Mouse (Mus musculus) CH12.LX (cell line): ENCODE results near the gene Grin2a. TPM values are rescaled to one million over a fixed set of nuclear protein-coding genes. Genes with fewer than 3 reads are reported as not detected.

ENCODE experiments used
- DNase-seq: peaks from one replicate; pipeline ENCODE4 v3.0.0-alpha.2; 2013; ENCODE audit errors: extremely low read depth
- H3K27ac ChIP-seq: 2 replicates; pipeline ENCODE4 v1.5.1; 2012; ENCODE audit warnings: low read depth, mild to moderate bottlenecking, control low read depth, moderate library complexity; ENCODE audit not compliant: insufficient read depth
- H3K27me3 ChIP-seq: replicated peaks from 2 replicates; pipeline ENCODE3; 2012; ENCODE audit warnings: inconsistent platforms
- H3K36me3 ChIP-seq, 2 experiments: replicated peaks in 1 of 2; 2 replicates each; pipeline versions ENCODE3 to v1.6.1; 2012; ENCODE audit warnings: inconsistent platforms in 1 of 2, low read length in 1 of 2, mild to moderate bottlenecking in 1 of 2, mixed read lengths in 1 of 2, moderate library complexity in 1 of 2; ENCODE audit not compliant: control insufficient read depth in 1 of 2, insufficient read depth in 1 of 2
- H3K4me1 ChIP-seq, 2 experiments: 2 replicates each; pipeline ENCODE4 v1.6.1; 2012; ENCODE audit warnings: inconsistent platforms in 1 of 2, moderate library complexity in 1 of 2; ENCODE audit not compliant: insufficient read depth in 2 of 2, control insufficient read depth in 1 of 2
- H3K4me2 ChIP-seq: 2 replicates; pipeline ENCODE4 v1.6.1; 2012; ENCODE audit warnings: low read depth, mild to moderate bottlenecking, control low read depth; ENCODE audit not compliant: poor library complexity, insufficient read depth, severe bottlenecking
- H3K4me3 ChIP-seq, 3 experiments: fragments of 150-350 bp in 1 of 3; sonication (generic) in 1 of 3; replicated peaks in 1 of 3; 2 replicates each; pipeline versions ENCODE3 to v1.5.1; 2011 to 2012; ENCODE audit warnings: low read depth in 2 of 3, low read length in 2 of 3, mild to moderate bottlenecking in 2 of 3, moderate library complexity in 2 of 3, control low read depth in 1 of 3, improper control_type of control experiment in 1 of 3, inconsistent platforms in 1 of 3, mixed read lengths in 1 of 3; ENCODE audit not compliant: poor library complexity in 1 of 3
- H3K79me2 ChIP-seq: replicated peaks from 2 replicates; pipeline ENCODE4 v1.6.1; 2012; ENCODE audit warnings: mild to moderate bottlenecking, moderate library complexity; ENCODE audit not compliant: control insufficient read depth, poor library complexity, insufficient read depth, severe bottlenecking; ENCODE audit errors: extremely low read depth
- H3K9ac ChIP-seq: 2 replicates; pipeline ENCODE4 v1.6.1; 2012; ENCODE audit warnings: low read depth, mild to moderate bottlenecking, control low read depth, moderate library complexity; ENCODE audit not compliant: insufficient read depth
- H3K9me3 ChIP-seq: replicated peaks from 2 replicates; pipeline ENCODE3; 2012; ENCODE audit warnings: low read length, inconsistent platforms, mixed read lengths
- CHD2 ChIP-seq: IDR thresholded peaks from 2 replicates; pipeline ENCODE4 v1.6.1; 2011; ENCODE audit warnings: low read length, improper control_type of control experiment
- CTCF ChIP-seq, 2 experiments: IDR thresholded peaks in 1 of 2; conservative IDR thresholded peaks in 1 of 2; 2 replicates each; pipeline ENCODE4 v1.5.1; 2011 to 2012; ENCODE audit warnings: low read depth in 2 of 2, low read length in 2 of 2, improper control_type of control experiment in 1 of 2, inconsistent platforms in 1 of 2, mild to moderate bottlenecking in 1 of 2, moderate library complexity in 1 of 2
- ELF1 ChIP-seq: IDR thresholded peaks from 2 replicates; pipeline ENCODE4 v1.6.1; 2014; ENCODE audit warnings: low read depth, mild to moderate bottlenecking, inconsistent platforms, low read length, improper control_type of control experiment
- JUN ChIP-seq: IDR thresholded peaks from 2 replicates; pipeline ENCODE4 v1.6.1; 2011; ENCODE audit warnings: low read depth, mild to moderate bottlenecking, low read length, improper control_type of control experiment, moderate library complexity; ENCODE audit not compliant: insufficient read depth
- KAT2A ChIP-seq: IDR thresholded peaks from 2 replicates; pipeline ENCODE4 v1.6.1; 2012; ENCODE audit warnings: low read length, improper control_type of control experiment, inconsistent platforms; ENCODE audit not compliant: insufficient replicate concordance
- MAZ ChIP-seq: IDR thresholded peaks from 2 replicates; pipeline ENCODE4 v1.6.1; 2012; ENCODE audit warnings: low read depth, mild to moderate bottlenecking, inconsistent platforms, low read length, improper control_type of control experiment, moderate library complexity
- MYC ChIP-seq: IDR thresholded peaks from 2 replicates; pipeline ENCODE4 v1.6.1; 2011; ENCODE audit warnings: low read depth, mild to moderate bottlenecking, improper control_type of control experiment, low read length
- POLR2AphosphoS2 ChIP-seq: IDR thresholded peaks from 2 replicates; pipeline ENCODE4 v1.6.1; 2011; ENCODE audit warnings: low read depth, low read length, improper control_type of control experiment
- RAD21 ChIP-seq: IDR thresholded peaks from 2 replicates; pipeline ENCODE4 v1.6.1; 2011; ENCODE audit warnings: low read depth, mild to moderate bottlenecking, low read length, improper control_type of control experiment, moderate library complexity
- RCOR1 ChIP-seq: conservative IDR thresholded peaks from 2 replicates; pipeline ENCODE4 v1.6.1; 2012; ENCODE audit warnings: low read depth, mild to moderate bottlenecking, inconsistent platforms, low read length, improper control_type of control experiment
- SMC3 ChIP-seq: IDR thresholded peaks from 2 replicates; pipeline ENCODE4 v1.6.1; 2011; ENCODE audit warnings: low read depth, low read length, improper control_type of control experiment
- TBP ChIP-seq: conservative IDR thresholded peaks from 2 replicates; pipeline ENCODE4 v1.6.1; 2011; ENCODE audit warnings: low read depth, low read length, improper control_type of control experiment
- TCF12 ChIP-seq: IDR thresholded peaks from 2 replicates; pipeline ENCODE4 v1.6.1; 2014; ENCODE audit warnings: low read depth, mild to moderate bottlenecking, inconsistent platforms, low read length, improper control_type of control experiment
- USF1 ChIP-seq: IDR thresholded peaks from 2 replicates; pipeline ENCODE4 v1.6.1; 2014; ENCODE audit warnings: low read depth, mild to moderate bottlenecking, inconsistent platforms, low read length, improper control_type of control experiment
- ZKSCAN1 ChIP-seq: IDR thresholded peaks from 2 replicates; pipeline ENCODE4 v1.6.1; 2012; ENCODE audit warnings: low read depth, inconsistent platforms, low read length, improper control_type of control experiment, borderline replicate concordance
- dilution Hi-C: fragments of 300-500 bp; cut with MboI; formaldehyde crosslinking; loops from 2 replicates; pipeline ENCODE4 v1.14.3; 2020; ENCODE audit warnings: low sequenced_read_pairs; ENCODE audit not compliant: extremely low pct_unique_long_range_greater_than_20kb, extremely low pct_ligation_motif_present
- in situ Hi-C: fragments of 300-500 bp; cut with MboI; formaldehyde crosslinking; loops from 3 replicates; pipeline ENCODE4 v1.14.3; 2019; ENCODE audit warnings: low sequenced_read_pairs, low pct_ligation_motif_present, low pct_unique_long_range_greater_than_20kb, mixed read lengths
- polyA plus RNA-seq: library from polyadenylated mRNA; unstranded; fragments of >175 nt; gene quantifications from 2 replicates; pipeline ENCODE4 v1.2.1, GENCODE M21; 2012; ENCODE audit warnings: low read depth; ENCODE audit not compliant: insufficient read length
- total RNA-seq, 2 experiments: library from RNA; depleted of rRNA; stranded (reverse); fragments of 300-350 nt in 1 of 2; fragments of >200 nt in 1 of 2; gene quantifications; 2 replicates each; pipeline ENCODE4 v1.2.3; 2012 to 2014

Gene Grin2a
- total and polyA plus RNA-seq, 3 experiments, result not detected

DNA sequence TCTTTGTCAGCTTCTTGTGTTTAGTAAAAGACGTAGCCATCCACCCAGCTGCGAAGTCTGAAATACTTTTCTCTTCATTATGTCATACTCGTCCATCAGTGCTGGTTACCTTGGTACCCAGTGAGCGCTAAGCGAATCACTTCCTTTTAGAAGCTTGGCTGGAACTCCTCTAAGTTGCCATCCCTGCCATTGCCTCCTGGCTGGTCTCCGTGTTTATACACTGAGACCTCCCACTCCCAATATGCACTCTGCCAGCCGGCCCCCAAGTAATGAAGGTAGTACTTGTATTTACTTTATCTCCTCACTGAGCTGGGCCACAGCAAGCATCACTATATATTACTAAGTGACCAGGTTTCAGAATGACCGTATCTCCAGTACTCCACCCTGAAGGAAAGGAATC is 242.8 kb downstream of the Grin2a start:
- H3K4me2 ChIP-seq, result no peak overlapping the region
- H3K9ac ChIP-seq, result no peak overlapping the region
- no peaks in the 10 kb centered on the region for H3K79me2 ChIP-seq
- dilution Hi-C loops (no loop called here), in situ Hi-C loops (no loop called here)
- no peak overlapping the region for H3K4me3 ChIP-seq
- DNase-seq, result no peak
- H3K27ac ChIP-seq, result no peak overlapping the region
- no peaks in the 10 kb centered on the region for H3K36me3 ChIP-seq
- no peaks in the 10 kb centered on the region for H3K4me1 ChIP-seq
- no peaks in the 10 kb centered on the region for H3K27me3 ChIP-seq
- TF ChIP-seq TBP (no peak), SMC3 (no peak), ELF1 (no peak), RCOR1 (no peak), ZKSCAN1 (no peak), TCF12 (no peak), CTCF (conservative IDR thresholded peaks at IDR 0.05 in 1 of 2, IDR thresholded peaks at IDR 0.05 in 1 of 2; ENCODE audit: low read depth in 2 of 2, low read length in 2 of 2) (no peak), KAT2A (no peak), JUN (no peak), MAZ (no peak), POLR2AphosphoS2 (no peak), USF1 (no peak), MYC (no peak)
- no peaks in the 10 kb centered on the region for H3K9me3 ChIP-seq

DNA sequence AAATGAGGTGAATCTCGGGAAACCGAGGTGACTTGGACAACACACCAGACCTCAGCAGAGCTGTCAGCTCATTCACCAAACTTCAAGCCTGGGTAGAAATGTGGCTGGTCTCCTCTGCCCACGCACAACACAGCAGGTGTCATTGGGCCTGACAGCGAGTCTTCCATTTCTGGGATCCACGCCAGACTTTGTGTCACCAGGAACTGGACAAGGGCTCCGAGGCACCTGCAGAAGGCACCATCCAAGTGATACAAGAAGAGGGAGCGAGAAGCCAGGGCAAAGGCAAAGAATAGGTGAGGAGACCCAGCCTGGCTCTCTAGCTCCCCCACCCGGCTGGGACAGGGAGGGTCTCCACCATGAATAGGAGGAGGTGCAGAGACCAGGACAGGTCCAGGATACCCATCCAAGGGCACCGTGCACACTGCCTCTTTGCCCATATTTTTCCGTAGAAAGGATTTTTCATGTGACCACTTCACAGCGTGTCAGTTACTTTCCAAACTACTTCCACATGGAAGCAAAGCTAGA is 244.3 kb downstream of the Grin2a start:
- Histone ChIP-seq H3K36me3 (no peaks in the 10 kb centered on the region), H3K9me3 (no peaks in the 10 kb centered on the region), H3K4me2 (no peak overlapping the region), H3K9ac (no peak overlapping the region), H3K4me1 (no peaks in the 10 kb centered on the region), H3K27me3 (no peaks in the 10 kb centered on the region), H3K27ac (no peak overlapping the region), H3K79me2 (no peaks in the 10 kb centered on the region), H3K4me3 (no peak overlapping the region)
- in situ Hi-C loops (no loop called here), dilution Hi-C loops (no loop called here)
- DNase-seq, result peak; percentile 33
- TF ChIP-seq SMC3 (peak; percentile 62), CTCF (conservative IDR thresholded peaks at IDR 0.05 in 1 of 2, IDR thresholded peaks at IDR 0.05 in 1 of 2; ENCODE audit: low read depth in 2 of 2, low read length in 2 of 2) (peak; percentile 47 to 69), CHD2 (no peak), RAD21 (peak; percentile 60)
